Mouse (Mus musculus): Measurements from ENCODE around the gene Krt14.
"Not testable (repeated sequence)": the region's sequence is repeated elsewhere in the genome, so short reads cannot be mapped to it uniquely, and the experiment has no call there.

Krt14 gene

GRCm38 (mm10) chr11:100207498-100207897 is at the start of gene Krt14:
Gene Krt14 (minus strand): TSS chr11:100207548.
- peak; percentile 12 for DNase-seq (ENCODE audit: low spot score)

GRCm38 (mm10) chr11:100255514-100255913 is 48.2 kb upstream of the Krt14 start:
- no peak for DNase-seq (ENCODE audit: low spot score)

- DNase-seq (ENCODE audit: low spot score): no peak
These were observed 47.2 kb upstream of the Krt14 start for GRCm38 (mm10) chr11:100254360-100255090.

GRCm38 (mm10) chr11:100248852-100249465 is 41.6 kb upstream of the Krt14 start, which contains the start of gene Krt16:
Gene Krt16 (minus strand): TSS chr11:100248902.
- DNase-seq (ENCODE audit: low spot score): no peak

- DNase-seq (ENCODE audit: low spot score): not testable (repeated sequence)
These were observed 39.1 kb upstream of the Krt14 start for GRCm38 (mm10) chr11:100246471-100246870.

GRCm38 (mm10) chr11:100240272-100240671 is 32.9 kb upstream of the Krt14 start:
- not testable (repeated sequence) for DNase-seq (ENCODE audit: low spot score)

GRCm38 (mm10) chr11:100221741-100222140 is 14.4 kb upstream of the Krt14 start:
- DNase-seq (ENCODE audit: low spot score): no peak

GRCm38 (mm10) chr11:100219304-100219703 is 12.0 kb upstream of the Krt14 start:
- no peak for DNase-seq (ENCODE audit: low spot score)

- peak; percentile 31 for DNase-seq (ENCODE audit: low spot score)
These were observed 1.2 kb upstream of the Krt14 start for GRCm38 (mm10) chr11:100208542-100208941.

- peak; percentile 61 for DNase-seq (ENCODE audit: low spot score)
These were observed 3.9 kb downstream of the Krt14 start for GRCm38 (mm10) chr11:100203448-100203847.

GRCm38 (mm10) chr11:100202906-100203305 is 4.4 kb downstream of the Krt14 start:
- DNase-seq (ENCODE audit: low spot score): no peak

- DNase-seq (ENCODE audit: low spot score): peak; percentile 48
These were observed 7.1 kb downstream of the Krt14 start for GRCm38 (mm10) chr11:100200104-100200820.

- DNase-seq (ENCODE audit: low spot score): peak; percentile 35
These were observed 8.7 kb downstream of the Krt14 start for GRCm38 (mm10) chr11:100198666-100199065.

- no peak for DNase-seq (ENCODE audit: low spot score)
These were observed 14.4 kb downstream of the Krt14 start, which contains the start of gene Krt9 for GRCm38 (mm10) chr11:100192992-100193391. Gene Krt9 (minus strand): TSS chr11:100193246.

GRCm38 (mm10) chr11:100191820-100192219 is 15.5 kb downstream of the Krt14 start:
- DNase-seq (ENCODE audit: low spot score): no peak

- DNase-seq (ENCODE audit: low spot score): no peak
These were observed 20.6 kb downstream of the Krt14 start for GRCm38 (mm10) chr11:100186736-100187135.

- DNase-seq (ENCODE audit: low spot score): no peak
These were observed 25.6 kb downstream of the Krt14 start for GRCm38 (mm10) chr11:100181725-100182124.

- no peak for DNase-seq (ENCODE audit: low spot score)
These were observed 28.1 kb downstream of the Krt14 start for GRCm38 (mm10) chr11:100179260-100179659.

- no peak for DNase-seq (ENCODE audit: low spot score)
These were observed 29.0 kb downstream of the Krt14 start for GRCm38 (mm10) chr11:100178307-100178706.

- no peak for DNase-seq (ENCODE audit: low spot score)
These were observed 30.6 kb downstream of the Krt14 start for GRCm38 (mm10) chr11:100176791-100177190.

GRCm38 (mm10) chr11:100168765-100169762 is 38.3 kb downstream of the Krt14 start:
- peak; percentile 88 for DNase-seq (ENCODE audit: low spot score)

All from urinary bladder, postnatal 14 days (tissue).